Mouse (Mus musculus): ENCODE measurements around the gene Sbno2.
A peak's percentile ranks its signal among the peaks of the same experiment; 100 is the strongest.

Sbno2 gene

GRCm38 (mm10) chr10:80092690-80093089 lies 12.7 kb downstream of the Sbno2 start:
- no peak for DNase-seq (ENCODE audit: low read depth)

GRCm38 (mm10) chr10:80091527-80091926 lies 13.8 kb downstream of the Sbno2 start:
- DNase-seq (ENCODE audit: low read depth), result no peak

GRCm38 (mm10) chr10:80089146-80089545 lies 16.2 kb downstream of the Sbno2 start:
- no peak for DNase-seq (ENCODE audit: low read depth)

- DNase-seq (ENCODE audit: low read depth), result no peak
Observed at GRCm38 (mm10) chr10:80087483-80087882, 17.9 kb downstream of the Sbno2 start.

GRCm38 (mm10) chr10:80086847-80087246 lies 18.5 kb downstream of the Sbno2 start:
- DNase-seq (ENCODE audit: low read depth), result no peak

- no peak for DNase-seq (ENCODE audit: low read depth)
Observed at GRCm38 (mm10) chr10:80084817-80085487, 20.4 kb downstream of the Sbno2 start.

GRCm38 (mm10) chr10:80081075-80081474 lies 24.3 kb downstream of the Sbno2 start:
- DNase-seq (ENCODE audit: low read depth), result no peak

GRCm38 (mm10) chr10:80080396-80081070 lies 24.8 kb downstream of the Sbno2 start:
- no peak for DNase-seq (ENCODE audit: low read depth)

- no peak for DNase-seq (ENCODE audit: low read depth)
Observed at GRCm38 (mm10) chr10:80078366-80078765, 27.0 kb downstream of the Sbno2 start.

GRCm38 (mm10) chr10:80077312-80077711 lies 28.1 kb downstream of the Sbno2 start:
- DNase-seq (ENCODE audit: low read depth), result no peak

GRCm38 (mm10) chr10:80076386-80076785 lies 29.0 kb downstream of the Sbno2 start:
- DNase-seq (ENCODE audit: low read depth), result no peak

- DNase-seq (ENCODE audit: low read depth), result no peak
Observed at GRCm38 (mm10) chr10:80075924-80076323, 29.4 kb downstream of the Sbno2 start.

- peak; percentile 94 for DNase-seq (ENCODE audit: low read depth)
Observed at GRCm38 (mm10) chr10:80074813-80075601, 30.4 kb downstream of the Sbno2 start.

GRCm38 (mm10) chr10:80072623-80073489 lies 32.5 kb downstream of the Sbno2 start:
- peak; percentile 22 for DNase-seq (ENCODE audit: low read depth)

GRCm38 (mm10) chr10:80071516-80071900 lies 33.9 kb downstream of the Sbno2 start:
- no peak for DNase-seq (ENCODE audit: low read depth)

GRCm38 (mm10) chr10:80070837-80071515 lies 34.4 kb downstream of the Sbno2 start:
- no peak for DNase-seq (ENCODE audit: low read depth)

GRCm38 (mm10) chr10:80069948-80070450 lies 35.4 kb downstream of the Sbno2 start:
- no peak for DNase-seq (ENCODE audit: low read depth)

GRCm38 (mm10) chr10:80069251-80069650 lies 36.1 kb downstream of the Sbno2 start:
- no peak for DNase-seq (ENCODE audit: low read depth)

GRCm38 (mm10) chr10:80063877-80064650 lies 41.3 kb downstream of the Sbno2 start:
- peak; percentile 33 for DNase-seq (ENCODE audit: low read depth)

- no peak for DNase-seq (ENCODE audit: low read depth)
Observed at GRCm38 (mm10) chr10:80063104-80063503, 42.3 kb downstream of the Sbno2 start.

All from induced T-regulatory cell, adult 2 months (primary cell).